Mouse (Mus musculus): ENCODE results near the gene Klhdc8b.

Klhdc8b gene

GRCm38 (mm10) chr9:108480813-108481519, 19.6 kb upstream of the Klhdc8b start:
- no peak for DNase-seq

- peak; percentile 71 for DNase-seq
Measured at GRCm38 (mm10) chr9:108479721-108480351, 18.5 kb upstream of the Klhdc8b start, which contains the start of gene Lamb2. TSS of gene Lamb2 (plus strand) at chr9:108479736.

- no peak for DNase-seq
Measured at GRCm38 (mm10) chr9:108479241-108479640, 17.9 kb upstream of the Klhdc8b start.

GRCm38 (mm10) chr9:108478638-108479156, 17.3 kb upstream of the Klhdc8b start:
- DNase-seq: peak; percentile 91

GRCm38 (mm10) chr9:108474528-108474927, 13.1 kb upstream of the Klhdc8b start:
- no peak for DNase-seq

GRCm38 (mm10) chr9:108469845-108470244, 8.5 kb upstream of the Klhdc8b start:
- DNase-seq: no peak

GRCm38 (mm10) chr9:108469430-108469829, 8.0 kb upstream of the Klhdc8b start:
- DNase-seq: no peak

GRCm38 (mm10) chr9:108466219-108466618, 4.8 kb upstream of the Klhdc8b start:
- no peak for DNase-seq

- DNase-seq: no peak
Measured at GRCm38 (mm10) chr9:108463713-108464112, 2.3 kb upstream of the Klhdc8b start.

- peak; percentile 46 for DNase-seq
Measured at GRCm38 (mm10) chr9:108462192-108462591, 811 bp upstream of the Klhdc8b start.

GRCm38 (mm10) chr9:108461675-108462074, 294 bp upstream of the Klhdc8b start:
- no peak for DNase-seq

GRCm38 (mm10) chr9:108460319-108461178, 832 bp downstream of the Klhdc8b start, which contains the start of gene Ccdc71:
TSS of gene Ccdc71 (plus strand) at chr9:108460527.
- peak; percentile 90 for DNase-seq

- no peak for DNase-seq
Measured at GRCm38 (mm10) chr9:108459939-108460318, 1.5 kb downstream of the Klhdc8b start.

GRCm38 (mm10) chr9:108456953-108457352, 4.4 kb downstream of the Klhdc8b start:
- DNase-seq: no peak

GRCm38 (mm10) chr9:108455747-108456571, 5.4 kb downstream of the Klhdc8b start:
- DNase-seq: no peak

GRCm38 (mm10) chr9:108454429-108454828, 7.0 kb downstream of the Klhdc8b start:
- no peak for DNase-seq

GRCm38 (mm10) chr9:108453458-108453857, 7.9 kb downstream of the Klhdc8b start:
- DNase-seq: no peak

- no peak for DNase-seq
Measured at GRCm38 (mm10) chr9:108452911-108453310, 8.5 kb downstream of the Klhdc8b start.

- peak; percentile 90 for DNase-seq
Measured at GRCm38 (mm10) chr9:108452291-108452906, 9.0 kb downstream of the Klhdc8b start.

- no peak for DNase-seq
Measured at GRCm38 (mm10) chr9:108451519-108452160, 9.7 kb downstream of the Klhdc8b start.

- DNase-seq: no peak
Measured at GRCm38 (mm10) chr9:108451170-108451493, 10.2 kb downstream of the Klhdc8b start.
